Mouse (Mus musculus) urinary bladder, postnatal 0 days (tissue): ENCODE data around the gene Trim34b. TPM values are rescaled to one million over a fixed set of nuclear protein-coding genes. Genes with fewer than 3 reads are reported as not detected.

Experiments
- polyA plus RNA-seq: library from polyadenylated mRNA; unstranded; fragments of >200 nt; fragmentation: Nextera tagmentation; extraction: Ambion mirVana; gene quantifications from 2 replicates; pipeline ENCODE4 v1.2.1, GENCODE M21; 2015

The Trim34b gene
- polyA plus RNA-seq, result 0.11 and 0.29 TPM in 2 replicates

GRCm38 (mm10) chr7:104329171-104329570 is at the start of gene Trim34b:
Gene Trim34b (plus strand): TSS chr7:104329471.

GRCm38 (mm10) chr7:104287576-104288443 is 41.5 kb upstream of the Trim34b start, which contains the start of gene Trim5:
Gene Trim5 (minus strand): TSS chr7:104288094.

GRCm38 (mm10) chr7:104315369-104316080 is 13.7 kb upstream of the Trim34b start, which contains the start of gene Trim12a:
Gene Trim12a (minus strand): TSS chr7:104315466.

GRCm38 (mm10) chr7:104352717-104353599 is 23.7 kb downstream of the Trim34b start, which contains the start of gene Trim12c:
Gene Trim12c (minus strand): TSS chr7:104353362.

GRCm38 (mm10) chr7:104369736-104370414 is 40.6 kb downstream of the Trim34b start, which contains the start of gene Trim30b:
Gene Trim30b (minus strand): TSS chr7:104369884.

Other genes starting within 250 kb of the Trim34b start
- gene Olfr645, start 244.0 kb upstream of the Trim34b start, polyA plus RNA-seq, result not detected in 2 replicates
- not detected in 2 replicates for gene Olfr646, start 224.6 kb upstream of the Trim34b start, polyA plus RNA-seq
- not detected in 2 replicates for gene Ubqln5, start 199.6 kb upstream of the Trim34b start, polyA plus RNA-seq
- not detected in 2 replicates for gene Olfr643, start 192.1 kb upstream of the Trim34b start, polyA plus RNA-seq
- not detected in 2 replicates for gene Ubqln3, start 186.2 kb upstream of the Trim34b start, polyA plus RNA-seq
- gene Ubqlnl, start 178.9 kb upstream of the Trim34b start, polyA plus RNA-seq, result not detected in 2 replicates
- gene Olfm5, start 164.6 kb upstream of the Trim34b start, polyA plus RNA-seq, result not detected in 2 replicates
- gene Olfr648, start 146.1 kb upstream of the Trim34b start, polyA plus RNA-seq, result 0.05 and 0.07 TPM in 2 replicates
- gene Olfr649, start 133.5 kb upstream of the Trim34b start, polyA plus RNA-seq, result not detected in 2 replicates
- 0.63 and 1.2 TPM in 2 replicates for gene Trim6, start 110.7 kb upstream of the Trim34b start, polyA plus RNA-seq
- gene Trim34a, start 85.0 kb upstream of the Trim34b start, polyA plus RNA-seq, result 2.3 and 2.7 TPM in 2 replicates
- 0.36 and 0.41 TPM in 2 replicates for gene Trim5, start 41.4 kb upstream of the Trim34b start, polyA plus RNA-seq
- gene Trim12a, start 14.0 kb upstream of the Trim34b start, polyA plus RNA-seq, result 5.6 and 6.2 TPM in 2 replicates
- 2.0 and 2.2 TPM in 2 replicates for gene Trim12c, start 23.9 kb downstream of the Trim34b start, polyA plus RNA-seq
- gene Trim30b, start 40.4 kb downstream of the Trim34b start, polyA plus RNA-seq, result 0.14 and 0.67 TPM in 2 replicates
- gene Trim30c, start 71.4 kb downstream of the Trim34b start, polyA plus RNA-seq, result 0.33 and 0.45 TPM in 2 replicates
- gene Trim30a, start 135.7 kb downstream of the Trim34b start, polyA plus RNA-seq, result 2.1 and 3.0 TPM in 2 replicates
- gene Trim30d, start 178.4 kb downstream of the Trim34b start, polyA plus RNA-seq, result 2.0 and 2.2 TPM in 2 replicates
- not detected in 2 replicates for gene Olfr651, start 220.7 kb downstream of the Trim34b start, polyA plus RNA-seq
- gene Olfr652, start 231.4 kb downstream of the Trim34b start, polyA plus RNA-seq, result not detected in 2 replicates
- gene Olfr653, start 247.8 kb downstream of the Trim34b start, polyA plus RNA-seq, result not detected in 2 replicates